Mouse (Mus musculus): ENCODE measurements at regions not wholly inside any gene's neighbourhood (a gene's known extent, or its start where the extent isn't known, plus 50 kb on each side); places are given as distances from the start of the nearest gene placed in this dataset.

DNA sequence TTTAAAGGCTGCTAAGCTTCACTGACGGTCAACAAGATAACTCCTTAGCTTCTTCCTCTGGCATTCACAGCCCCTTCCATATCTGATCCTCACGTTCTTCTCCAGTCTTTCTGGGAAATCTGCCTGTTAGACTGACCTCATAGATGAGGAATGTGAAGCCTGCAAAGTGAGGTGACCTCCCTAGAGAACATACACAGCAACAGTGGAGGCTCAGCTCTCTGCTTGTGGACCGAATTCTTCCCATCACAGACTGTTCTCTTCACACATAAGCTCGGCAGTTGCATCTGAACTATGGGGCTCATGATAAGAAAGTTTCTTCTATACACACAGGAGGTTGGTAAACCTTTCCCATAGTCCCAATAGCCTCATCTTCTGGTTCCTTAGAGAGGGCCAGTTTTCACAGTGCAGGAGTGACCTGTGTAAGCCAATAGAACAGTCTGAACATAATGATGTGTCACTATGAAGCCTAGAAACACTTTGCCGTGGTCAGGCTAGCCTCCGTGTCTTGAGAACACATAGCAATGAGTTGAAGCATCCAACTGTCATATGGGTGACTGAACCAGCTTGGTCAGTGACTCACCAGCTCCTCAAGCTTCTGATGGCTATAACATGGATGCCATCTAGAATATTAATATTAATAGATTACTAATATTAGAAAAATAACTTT lies 434.1 kb upstream of the Gm26657 start:
- no peak for DNase-seq (ENCODE audit: extremely low read depth)
- no peaks in the 10 kb centered on the region for H3K36me3 ChIP-seq (replicated peaks in 1 of 2; ENCODE audit: control insufficient read depth in 1 of 2, insufficient read depth in 1 of 2, low read length in 1 of 2)
- no peaks in the 10 kb centered on the region for H3K79me2 ChIP-seq (replicated peaks; ENCODE audit: control insufficient read depth, extremely low read depth, insufficient read depth, poor library complexity, severe bottlenecking)
- no peak overlapping the region for H3K27ac ChIP-seq (ENCODE audit: insufficient read depth, low read depth)
- H3K4me2 ChIP-seq (ENCODE audit: insufficient read depth, low read depth, poor library complexity, severe bottlenecking) = no peak overlapping the region
- no peak for TF ChIP-seq ZKSCAN1 (IDR thresholded peaks at IDR 0.05; ENCODE audit: borderline replicate concordance, low read depth, low read length)
- no peak overlapping the region for H3K9ac ChIP-seq (ENCODE audit: insufficient read depth, low read depth)
- peaks cover 0 to 4% of the 10 kb centered on the region in 2 experiments; a peak in 1 of 4 replicates for H3K4me1 ChIP-seq (ENCODE audit: control insufficient read depth in 1 of 2, insufficient read depth in 2 of 2)
- H3K4me3 ChIP-seq (replicated peaks in 1 of 3; ENCODE audit: low read depth in 2 of 3, low read length in 2 of 3, poor library complexity in 1 of 3) = no peak overlapping the region
- dilution Hi-C loops (cut with MboI; ENCODE audit: extremely low pct_ligation_motif_present, extremely low pct_unique_long_range_greater_than_20kb, low sequenced_read_pairs) = no loop called here
- no peaks in the 10 kb centered on the region for H3K27me3 ChIP-seq (replicated peaks)
- in situ Hi-C loops (cut with MboI; ENCODE audit: low pct_ligation_motif_present, low pct_unique_long_range_greater_than_20kb, low sequenced_read_pairs) = no loop called here
- H3K9me3 ChIP-seq (replicated peaks; ENCODE audit: low read length) = no peaks in the 10 kb centered on the region

DNA sequence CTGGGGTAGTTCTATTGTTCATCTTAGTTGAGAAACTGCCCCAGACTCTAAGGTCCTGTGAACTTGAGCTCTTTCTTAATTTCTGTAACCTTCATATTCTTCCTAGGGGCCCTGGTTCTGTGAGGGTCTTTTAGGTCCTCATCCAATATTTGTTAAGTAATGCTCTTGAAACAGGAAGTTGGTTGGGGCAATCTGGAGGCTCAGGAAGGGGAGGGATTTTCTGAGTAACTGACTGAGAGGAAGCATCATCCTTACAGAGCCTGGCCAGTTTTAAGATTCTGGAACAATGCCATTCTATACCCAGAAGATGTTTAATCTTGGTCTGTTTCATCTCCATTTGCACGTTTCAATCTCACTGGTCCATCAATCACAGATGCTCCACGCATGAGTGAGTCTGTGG lies 435.6 kb upstream of the Gm26657 start:
- Histone ChIP-seq H3K4me3 (replicated peaks in 1 of 3; ENCODE audit: low read depth in 2 of 3, low read length in 2 of 3, poor library complexity in 1 of 3) (no peak overlapping the region), H3K9me3 (replicated peaks; ENCODE audit: low read length) (no peaks in the 10 kb centered on the region), H3K27ac (ENCODE audit: insufficient read depth, low read depth) (no peak overlapping the region), H3K4me2 (ENCODE audit: insufficient read depth, low read depth, poor library complexity, severe bottlenecking) (no peak overlapping the region), H3K36me3 (replicated peaks in 1 of 2; ENCODE audit: control insufficient read depth in 1 of 2, insufficient read depth in 1 of 2, low read length in 1 of 2) (no peaks in the 10 kb centered on the region), H3K27me3 (replicated peaks) (no peaks in the 10 kb centered on the region), H3K79me2 (replicated peaks; ENCODE audit: control insufficient read depth, extremely low read depth, insufficient read depth, poor library complexity, severe bottlenecking) (no peaks in the 10 kb centered on the region), H3K4me1 (ENCODE audit: control insufficient read depth in 1 of 2, insufficient read depth in 2 of 2) (peaks cover 0 to 4% of the 10 kb centered on the region in 2 experiments; a peak in 1 of 4 replicates), H3K9ac (ENCODE audit: insufficient read depth, low read depth) (no peak overlapping the region)
- in situ Hi-C loops (cut with MboI; ENCODE audit: low pct_ligation_motif_present, low pct_unique_long_range_greater_than_20kb, low sequenced_read_pairs) = no loop called here
- DNase-seq (ENCODE audit: extremely low read depth) = no peak
- TF ChIP-seq CHD2 (IDR thresholded peaks at IDR 0.05; ENCODE audit: low read length) = no peak
- TF ChIP-seq POLR2AphosphoS2 (IDR thresholded peaks at IDR 0.05; ENCODE audit: low read depth, low read length) = no peak
- TF ChIP-seq MAX (IDR thresholded peaks at IDR 0.05; ENCODE audit: low read length) = no peak
- TF ChIP-seq PAX5 (IDR thresholded peaks at IDR 0.05; ENCODE audit: low read length) = no peak
- no peak for TF ChIP-seq GABPA (IDR thresholded peaks at IDR 0.05; ENCODE audit: insufficient replicate concordance, low read depth, low read length)
- no peak for TF ChIP-seq CTCF (conservative IDR thresholded peaks at IDR 0.05 in 1 of 2, IDR thresholded peaks at IDR 0.05 in 1 of 2; ENCODE audit: low read depth in 2 of 2, low read length in 2 of 2)
- TF ChIP-seq ZNF384 (IDR thresholded peaks at IDR 0.05; ENCODE audit: low read depth, low read length) = no peak
- TF ChIP-seq TBP (conservative IDR thresholded peaks at IDR 0.05; ENCODE audit: low read depth, low read length) = no peak
- TF ChIP-seq MXI1 (IDR thresholded peaks at IDR 0.05; ENCODE audit: low read depth, low read length) = no peak
- no peak for TF ChIP-seq ELF1 (IDR thresholded peaks at IDR 0.05; ENCODE audit: low read depth, low read length)
- TF ChIP-seq POLR2A (IDR thresholded peaks at IDR 0.05; ENCODE audit: low read depth, low read length) = no peak
- TF ChIP-seq E2F4 (IDR thresholded peaks at IDR 0.05; ENCODE audit: insufficient replicate concordance, low read depth, low read length) = no peak
- no peak for TF ChIP-seq JUND (conservative IDR thresholded peaks at IDR 0.05; ENCODE audit: low read depth, low read length)
- no peak for TF ChIP-seq MAFK (IDR thresholded peaks at IDR 0.05; ENCODE audit: insufficient replicate concordance, low read length)
- no peak for TF ChIP-seq RCOR1 (conservative IDR thresholded peaks at IDR 0.05; ENCODE audit: low read depth, low read length)
- no peak for TF ChIP-seq CHD1 (IDR thresholded peaks at IDR 0.05; ENCODE audit: low read depth, low read length)
- TF ChIP-seq RAD21 (IDR thresholded peaks at IDR 0.05; ENCODE audit: low read depth, low read length) = no peak
- no peak for TF ChIP-seq BHLHE40 (IDR thresholded peaks at IDR 0.05; ENCODE audit: low read depth, low read length)
- TF ChIP-seq SMC3 (IDR thresholded peaks at IDR 0.05; ENCODE audit: low read depth, low read length) = no peak
- dilution Hi-C loops (cut with MboI; ENCODE audit: extremely low pct_ligation_motif_present, extremely low pct_unique_long_range_greater_than_20kb, low sequenced_read_pairs) = no loop called here

All from CH12.LX (cell line).